Mouse (Mus musculus): Measurements from ENCODE around the gene Gimap8.

DNA sequence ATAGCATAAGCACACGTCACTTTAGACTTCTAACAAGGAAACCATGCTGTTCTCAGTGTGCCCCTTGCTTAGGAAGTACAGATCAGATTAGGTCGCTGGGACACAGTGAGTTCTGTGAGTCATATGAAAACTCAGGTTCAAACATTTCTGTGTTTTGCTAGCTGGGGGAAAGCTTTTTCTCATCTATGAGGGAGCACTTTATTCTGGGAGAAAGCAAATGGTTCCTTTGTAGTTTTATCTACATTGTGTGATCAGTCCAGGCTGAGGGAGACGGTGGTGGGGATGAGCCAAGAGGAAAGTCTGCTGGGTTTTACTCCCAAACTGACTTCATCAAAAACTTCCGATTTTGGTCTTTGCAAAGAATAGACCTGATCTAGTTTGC, 734 bp upstream of the Gimap8 start:
- TF ChIP-seq POLR2A (IDR thresholded peaks at IDR 0.05; ENCODE audit: insufficient read depth, low read depth, low read length) (no peak), EP300 (IDR thresholded peaks at IDR 0.05; ENCODE audit: insufficient read depth, low read depth, low read length) (no peak), CTCF (IDR thresholded peaks at IDR 0.05) (no peak)
